ENCODE assay signal across 17 mouse cellular contexts in the genomic region with DNA sequence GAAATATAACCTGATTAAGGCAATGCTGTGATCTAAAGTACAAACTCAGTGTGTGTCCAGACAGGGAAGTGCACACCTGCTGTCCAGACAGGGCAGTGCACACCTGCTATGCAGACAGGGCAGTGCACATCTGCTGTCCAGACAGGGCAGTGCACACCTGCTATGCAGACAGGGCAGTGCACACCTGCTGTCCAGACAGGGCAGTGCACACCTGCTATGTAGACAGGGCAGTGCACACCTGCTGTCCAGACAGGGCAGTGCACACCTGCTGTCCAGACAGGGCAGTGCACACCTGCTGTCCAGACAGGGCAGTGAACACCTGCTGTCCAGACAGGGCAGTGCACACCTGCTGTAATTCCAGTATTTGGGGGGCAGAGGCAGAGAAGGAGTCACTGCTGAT. TPM values are rescaled to one million over a fixed set of nuclear protein-coding genes. Genes with fewer than 3 reads are reported as not detected.
"Had no signal": no experiment of that assay in that cellular context is flagged by ENCODE, and none has a peak within 500 bp of the region (broad histone marks: within the 10 kb centered on the region; RNA-seq: fewer than 3 reads in every experiment).

No protein-coding gene starts in this region.

RNA-seq across cellular contexts. Expression of gene Ephx4, which starts 16.1 kb away (rescaled TPM):
- total RNA-seq: megakaryocyte, adult 5-6 weeks; megakaryocyte-erythroid progenitor cell, adult 5-6 weeks; monocyte, adult 5-6 weeks had no signal
- polyA plus RNA-seq: liver, embryonic 12.5 days had no signal

RNA-seq across cellular contexts. Expression of gene Lpcat2b, which starts 44.9 kb away (rescaled TPM):
- total RNA-seq: megakaryocyte, adult 5-6 weeks; megakaryocyte-erythroid progenitor cell, adult 5-6 weeks; monocyte, adult 5-6 weeks had no signal
- polyA plus RNA-seq: liver, embryonic 12.5 days; liver, embryonic 15.5 days; lung, embryonic 15.5 days; midbrain, embryonic 10.5 days; midbrain, embryonic 12.5 days; midbrain, embryonic 14.5 days; midbrain, embryonic 16.5 days; neural tube, embryonic 11.5 days; neural tube, embryonic 13.5 days; neural tube, embryonic 15.5 days; small intestine, adult 2 months; stomach, embryonic 14.5 days; stomach, embryonic 16.5 days; urinary bladder, adult 2 months had no signal
